Mouse (Mus musculus) lung, adult 18-20 months (tissue): ENCODE data around the gene Epha1.

ENCODE experiments used
- DNase-seq, 2 experiments: peaks; one replicate each; pipeline ENCODE4 v3.0.0; 2022; ENCODE audit warnings: mixed read lengths in 2 of 2

Gene Epha1

DNA sequence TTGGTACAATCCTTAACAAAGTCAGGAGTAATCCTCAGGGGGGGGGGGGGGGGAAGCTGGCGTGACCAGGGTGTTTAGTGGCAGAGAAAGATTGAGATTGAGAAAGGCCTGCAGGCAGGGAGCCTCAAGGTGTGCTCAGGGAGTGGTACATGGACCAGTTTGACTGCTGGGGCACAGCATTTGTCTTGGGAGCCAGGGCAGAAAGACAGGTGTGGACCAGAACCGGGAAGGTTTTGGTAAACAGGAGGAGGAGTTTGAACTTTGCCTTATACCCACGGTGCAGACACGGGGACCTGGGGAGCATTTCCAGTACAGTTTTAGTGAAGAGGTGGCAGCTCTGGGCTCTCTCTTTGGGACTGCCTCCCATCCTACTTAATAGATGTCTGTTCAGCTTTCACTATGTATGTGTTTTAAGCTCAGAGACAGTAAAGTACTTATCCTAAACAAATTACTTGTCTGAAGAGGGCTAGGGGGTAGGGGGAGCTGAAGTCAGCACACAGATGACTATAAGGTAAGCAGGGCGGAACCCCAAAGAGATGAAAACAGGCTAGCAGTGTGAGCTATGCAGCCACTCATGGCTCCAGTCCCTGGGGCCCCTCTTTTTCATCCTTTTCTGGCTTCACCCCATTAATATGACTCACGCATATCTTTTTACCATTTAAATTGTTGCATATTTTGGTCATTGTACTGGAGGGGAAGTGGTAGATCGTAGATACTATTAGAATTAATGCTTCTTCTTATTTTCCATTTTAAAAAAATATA lies 782 bp upstream of the Epha1 start:
- no peak for DNase-seq

DNA sequence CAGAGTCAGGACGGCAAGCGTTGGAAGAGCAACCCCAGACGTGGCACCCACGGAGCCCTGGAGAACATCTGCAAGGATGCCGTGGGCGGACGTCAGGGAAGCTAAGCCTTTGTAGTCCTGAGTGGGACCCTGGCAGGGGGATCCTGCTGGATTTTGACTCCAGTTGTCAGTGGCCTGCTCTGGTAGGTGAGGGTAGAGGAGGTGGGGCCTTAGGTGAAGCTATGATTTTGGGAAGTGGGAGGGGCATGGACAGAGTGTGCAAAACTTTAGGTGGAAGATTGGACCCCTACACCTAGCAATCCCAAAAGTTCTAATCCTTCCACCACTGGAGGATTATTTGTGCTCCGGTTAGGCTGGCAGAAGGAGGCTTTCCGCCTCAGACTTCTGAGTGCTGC lies 650 bp downstream of the Epha1 start:
- no peak for DNase-seq

DNA sequence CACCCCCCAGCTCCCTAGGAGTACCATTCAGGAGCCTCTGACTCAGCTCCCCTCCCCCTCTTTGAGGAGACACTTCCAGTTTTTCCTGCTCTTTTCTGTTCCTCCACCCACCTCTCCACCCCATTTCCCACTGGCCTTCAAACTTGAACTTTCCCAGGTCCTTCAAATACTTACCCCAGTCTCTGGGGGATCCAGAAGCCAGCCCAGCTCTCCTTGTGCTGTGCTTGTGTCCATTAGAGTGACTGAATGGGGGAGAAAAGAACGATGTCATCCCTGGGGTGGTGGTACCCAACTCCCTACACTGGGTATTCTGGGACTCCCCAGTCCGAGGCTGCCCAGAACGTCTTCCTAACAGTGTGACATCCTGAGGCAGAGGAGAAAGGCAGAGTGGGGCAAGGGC lies 1.1 kb downstream of the Epha1 start:
- DNase-seq: no peak

DNA sequence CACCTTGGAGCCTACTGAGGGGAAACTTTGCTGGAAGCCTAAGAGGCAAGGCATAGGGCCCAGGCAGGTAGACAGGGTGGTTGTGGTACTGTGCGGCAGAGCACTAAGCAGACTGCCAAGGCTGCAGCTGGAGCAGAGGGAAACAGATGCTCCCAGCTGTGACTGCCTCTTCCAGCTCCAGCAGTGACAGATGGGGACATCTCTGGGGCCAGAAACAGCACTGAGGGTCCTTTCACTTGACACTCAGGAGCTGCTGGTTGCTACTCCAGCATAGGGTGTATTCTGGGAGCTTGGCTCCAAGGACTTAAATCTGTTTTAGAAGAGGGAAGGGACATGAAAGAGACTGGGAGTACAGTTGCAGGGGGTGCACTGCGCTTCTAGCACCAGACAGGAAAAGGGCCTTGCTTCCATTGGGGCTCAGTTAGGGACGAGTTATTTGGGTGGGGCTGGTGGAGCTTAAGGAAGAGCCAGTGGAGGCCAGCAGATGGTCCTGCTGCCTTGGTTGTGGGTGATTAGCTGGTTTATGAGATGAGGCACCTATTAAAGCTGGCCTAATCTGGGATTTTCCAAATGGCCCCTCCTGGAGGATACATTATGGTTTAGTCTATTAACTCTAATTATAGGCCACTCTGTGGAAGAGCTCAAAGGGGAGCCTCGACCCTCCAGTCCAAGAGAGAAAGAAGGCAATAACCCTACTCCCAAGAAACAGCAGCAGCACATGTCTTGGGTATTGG lies 2.3 kb downstream of the Epha1 start:
- no peak for DNase-seq

DNA sequence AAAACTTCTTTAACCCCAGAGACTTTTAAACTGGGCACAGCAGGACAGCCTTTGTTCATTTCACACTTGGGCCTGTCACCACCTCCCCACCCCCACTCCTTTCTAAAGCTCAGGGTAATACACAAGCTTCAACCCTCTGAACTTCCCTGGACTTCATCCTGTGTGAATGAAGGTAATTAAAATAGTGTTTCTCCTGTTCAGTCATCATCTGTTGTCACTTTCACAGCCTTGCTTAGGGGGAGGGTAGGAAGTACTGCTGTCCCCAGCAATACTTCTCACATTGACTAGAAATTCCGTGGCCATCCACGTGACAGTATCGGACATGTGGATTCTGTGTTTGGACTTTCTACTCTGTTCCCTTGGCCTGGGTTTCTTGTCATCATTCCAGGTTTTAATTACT lies 3.2 kb downstream of the Epha1 start:
- no peak for DNase-seq

DNA sequence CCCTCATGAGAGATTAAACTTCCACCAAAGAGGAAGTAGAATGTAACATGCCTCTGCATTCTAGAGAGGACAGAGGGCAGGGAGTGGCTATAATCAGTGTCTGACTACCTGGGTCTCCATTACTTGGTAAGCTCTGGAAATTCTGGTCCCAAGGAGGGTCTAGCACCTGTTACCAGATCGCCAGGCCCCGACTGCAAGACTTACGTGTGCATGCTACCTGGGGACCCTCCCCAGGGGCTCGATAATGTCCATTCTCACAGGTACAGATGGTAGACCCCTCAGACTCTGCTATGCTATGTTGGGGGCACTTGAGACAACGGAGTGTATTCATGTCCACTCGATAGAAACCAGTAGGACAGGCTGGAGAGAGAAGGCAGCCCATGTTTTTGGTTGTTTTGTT lies 7.9 kb downstream of the Epha1 start:
- DNase-seq: no peak

DNA sequence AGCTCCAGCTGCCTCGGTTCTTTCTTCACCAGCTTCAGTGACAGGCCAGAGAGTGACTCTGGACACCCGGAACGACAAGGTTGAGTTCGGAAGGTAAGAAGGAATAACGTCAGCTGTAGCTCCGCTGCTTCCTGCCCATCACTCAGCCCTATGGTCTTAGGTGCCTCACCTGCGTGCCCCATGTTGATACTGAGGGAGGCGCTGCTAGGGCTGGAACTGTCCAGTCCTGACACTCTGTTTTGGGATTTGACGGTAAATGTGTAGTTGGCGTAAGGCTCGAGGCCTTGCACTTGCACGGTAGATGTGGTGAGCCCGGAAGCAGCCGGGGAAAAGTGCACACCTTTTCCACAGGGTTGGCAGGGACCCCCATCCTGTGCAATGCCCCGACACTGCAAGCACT lies 8.5 kb downstream of the Epha1 start:
- DNase-seq: no peak

DNA sequence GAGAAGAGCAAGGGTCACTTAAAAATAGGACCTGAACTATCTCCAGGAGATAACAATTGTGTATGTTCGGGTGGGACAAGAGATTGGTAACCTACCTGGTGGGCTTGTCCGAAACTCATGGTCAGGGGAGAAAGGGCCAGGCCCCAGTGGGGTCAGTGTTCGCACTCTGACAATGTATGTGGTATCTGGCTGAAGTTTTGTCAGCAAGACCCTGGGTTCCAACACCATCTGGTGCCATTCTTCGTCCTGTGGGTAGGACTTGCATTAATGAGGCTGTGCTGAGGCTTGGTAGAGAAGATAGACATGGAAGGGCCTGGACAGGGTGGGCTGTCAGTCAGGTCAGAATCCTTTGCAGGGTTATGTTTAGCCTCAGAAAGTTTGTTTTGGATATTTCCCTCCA lies 9.0 kb downstream of the Epha1 start:
- no peak for DNase-seq

DNA sequence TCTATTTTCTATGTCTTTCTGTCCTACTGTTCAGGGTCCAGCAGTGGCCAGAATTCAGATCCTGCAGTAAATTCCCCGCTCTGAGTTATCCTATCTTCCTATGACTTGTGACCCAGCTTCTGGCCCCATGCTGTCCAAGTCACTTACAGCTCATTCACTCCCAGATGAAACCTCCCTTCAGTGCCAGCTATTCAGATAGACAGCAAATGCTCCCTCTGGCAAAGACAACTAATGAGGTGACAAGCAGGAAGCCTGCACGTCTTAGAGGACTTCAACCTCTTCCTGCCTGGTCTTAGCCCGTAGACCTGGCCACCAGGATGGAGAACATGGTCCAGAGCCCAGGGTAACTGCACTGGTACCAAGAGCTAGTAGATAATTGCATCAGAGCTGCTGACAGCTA lies 10.1 kb downstream of the Epha1 start:
- DNase-seq: no peak

DNA sequence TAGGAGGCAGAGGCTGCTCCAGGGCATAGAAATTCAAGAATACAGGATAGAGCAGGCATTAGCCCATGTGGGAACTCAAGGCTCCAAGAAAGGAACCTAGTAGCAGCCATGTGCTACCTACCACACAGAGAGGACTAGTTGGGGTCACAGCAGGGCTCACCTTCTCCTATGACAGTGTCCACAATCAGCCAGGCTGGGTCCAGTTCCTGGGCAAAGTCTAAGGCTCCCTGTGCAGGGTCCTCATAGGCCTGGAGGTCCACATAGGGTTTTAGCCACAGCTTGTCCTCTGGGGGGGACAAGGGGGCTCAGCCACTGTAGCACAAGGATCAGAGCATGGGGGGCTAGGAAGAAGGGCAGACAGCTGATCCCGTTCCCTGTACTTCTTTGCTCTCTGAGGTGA lies 10.6 kb downstream of the Epha1 start:
- no peak for DNase-seq

DNA sequence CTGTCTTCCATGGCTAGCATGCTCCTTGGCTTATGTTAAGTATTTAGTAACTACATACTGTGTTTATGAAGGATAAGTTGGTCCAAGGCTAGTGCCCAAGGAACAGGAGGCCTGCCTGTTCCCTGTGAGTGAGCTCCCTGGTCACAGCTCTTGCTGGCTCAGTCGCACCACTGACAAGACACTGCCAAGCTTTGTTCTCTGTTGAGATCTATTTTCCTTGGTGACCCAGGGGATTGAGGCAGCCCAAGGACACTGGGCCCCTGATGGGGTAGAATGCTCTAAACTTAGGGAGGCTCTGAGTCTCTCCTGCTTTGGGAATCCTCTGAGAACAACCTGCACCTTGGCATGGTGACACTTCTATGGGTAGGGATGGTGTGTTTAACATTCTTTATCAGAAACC lies 11.0 kb downstream of the Epha1 start:
- no peak for DNase-seq

DNA sequence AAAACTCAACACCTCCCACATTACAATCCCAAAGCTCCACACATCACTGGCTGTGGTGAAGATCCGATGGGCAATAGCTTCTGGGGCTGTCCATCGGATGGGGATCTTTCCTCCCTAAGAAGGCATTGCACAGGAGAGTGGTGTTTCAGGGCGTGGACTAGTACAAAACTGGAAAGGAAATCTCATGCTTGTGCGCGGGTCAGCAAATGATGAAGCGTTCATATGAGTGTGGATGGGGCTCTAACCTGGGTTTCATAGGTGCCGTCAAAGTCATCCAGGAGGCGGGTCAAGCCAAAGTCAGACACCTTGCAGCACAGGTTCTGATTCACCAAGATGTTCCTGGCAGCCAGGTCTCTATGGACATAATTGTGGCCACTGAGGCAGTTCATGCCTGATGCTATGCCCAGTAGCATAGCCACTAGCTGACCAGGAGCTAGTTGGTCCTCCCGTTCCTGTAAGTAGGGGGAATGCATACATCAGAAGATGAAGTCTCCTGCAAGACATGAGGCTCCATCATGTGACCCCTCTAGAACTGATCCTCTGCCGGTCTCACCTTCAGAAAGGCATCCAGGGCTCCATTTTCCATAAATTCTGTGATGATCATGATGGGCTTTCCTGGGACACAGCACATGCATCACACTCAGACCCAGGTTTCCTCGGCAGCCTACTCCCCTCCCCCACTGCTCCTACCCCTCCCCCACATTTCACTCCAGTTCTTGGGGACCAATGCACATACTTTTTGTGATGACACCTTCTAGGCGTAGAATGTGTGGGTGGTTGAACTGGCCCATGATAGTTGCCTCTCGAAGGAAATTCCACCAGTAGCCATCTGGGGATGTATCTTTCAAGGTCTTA lies 11.8 kb downstream of the Epha1 start:
- DNase-seq: no peak

DNA sequence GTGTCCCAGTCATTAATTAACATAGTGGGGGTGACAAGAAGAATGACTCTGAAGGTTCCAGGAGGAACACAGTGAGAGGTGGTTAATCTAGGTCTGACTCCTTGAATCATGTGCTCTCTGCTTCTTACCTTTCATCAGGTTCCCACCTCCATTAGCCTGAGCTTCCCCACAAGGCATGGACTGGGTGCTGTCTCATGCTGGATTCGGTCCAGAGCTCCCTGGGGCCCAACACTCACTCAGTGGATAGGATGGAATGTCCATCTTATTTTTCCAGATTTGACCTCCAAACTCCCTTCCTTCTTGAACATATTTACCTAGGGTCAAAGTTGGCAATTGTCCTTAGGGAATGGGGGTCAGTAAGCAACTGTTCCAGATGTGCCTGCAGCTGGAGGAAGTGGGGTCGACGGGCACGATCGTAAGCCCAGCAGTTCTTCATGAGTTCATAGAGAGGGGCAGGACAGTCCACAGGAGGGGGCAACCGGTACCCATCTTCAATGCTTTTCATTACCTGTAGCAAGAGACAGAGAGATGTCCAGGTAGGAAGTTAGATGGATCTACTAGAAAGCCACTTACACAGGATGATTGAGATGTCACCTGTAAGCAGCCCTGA lies 12.7 kb downstream of the Epha1 start:
- DNase-seq: no peak

DNA sequence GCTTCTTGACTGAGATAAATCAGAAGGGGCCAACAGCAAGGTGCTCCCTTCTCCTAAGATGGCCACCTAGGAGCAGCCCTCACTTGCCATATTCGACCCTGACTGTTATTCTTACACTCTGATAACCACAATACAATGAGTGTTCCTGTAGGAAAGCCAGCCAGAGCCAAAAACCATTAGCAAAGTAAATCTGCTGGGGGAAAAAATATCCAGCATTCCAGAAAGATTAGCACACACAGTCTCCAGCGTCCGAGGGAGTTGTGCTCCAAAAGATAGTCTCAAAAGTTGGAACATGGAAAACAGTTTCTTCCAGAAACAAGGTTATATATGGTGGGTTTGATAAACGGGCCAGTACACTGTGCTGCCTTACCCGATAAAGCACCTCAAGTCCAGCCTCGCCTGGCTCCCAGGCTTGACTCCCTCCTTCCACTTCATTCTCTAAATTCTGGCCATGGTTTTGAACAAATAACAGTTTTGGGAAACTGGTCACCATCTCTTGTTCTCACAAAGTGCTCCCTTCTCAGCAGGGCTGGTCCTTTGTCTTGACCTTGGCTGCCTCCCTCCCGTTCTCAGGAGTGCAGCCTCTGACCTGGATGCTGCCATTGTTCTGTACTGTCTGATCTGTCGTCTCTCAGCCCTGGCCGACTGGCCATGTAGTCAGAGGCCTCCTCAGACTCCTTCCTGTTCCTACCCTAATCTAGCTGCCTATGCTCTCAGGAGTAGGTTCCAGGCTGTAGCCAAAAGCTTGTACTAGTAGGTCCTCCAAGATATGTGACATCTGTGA lies 13.5 kb downstream of the Epha1 start:
- no peak for DNase-seq

DNA sequence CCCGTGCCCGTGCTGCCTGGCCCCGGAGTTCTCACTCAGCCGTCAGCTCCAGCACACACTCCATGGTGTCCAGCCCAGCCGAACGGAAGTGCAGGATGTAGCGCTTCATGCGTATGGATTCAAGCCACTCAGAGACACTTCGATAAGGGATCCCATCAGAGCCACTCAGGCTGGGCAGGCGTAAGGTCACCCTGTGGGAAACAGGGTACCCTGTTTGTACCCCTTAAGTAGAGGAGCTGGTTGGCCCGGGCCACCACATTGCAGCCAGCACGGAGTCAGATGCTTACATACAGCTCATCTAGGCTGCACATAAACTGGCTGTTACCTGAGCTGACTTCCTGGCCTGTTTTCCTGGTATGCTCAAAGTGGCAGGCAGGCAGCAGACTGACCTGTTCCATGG lies 14.2 kb downstream of the Epha1 start:
- no peak for DNase-seq

DNA sequence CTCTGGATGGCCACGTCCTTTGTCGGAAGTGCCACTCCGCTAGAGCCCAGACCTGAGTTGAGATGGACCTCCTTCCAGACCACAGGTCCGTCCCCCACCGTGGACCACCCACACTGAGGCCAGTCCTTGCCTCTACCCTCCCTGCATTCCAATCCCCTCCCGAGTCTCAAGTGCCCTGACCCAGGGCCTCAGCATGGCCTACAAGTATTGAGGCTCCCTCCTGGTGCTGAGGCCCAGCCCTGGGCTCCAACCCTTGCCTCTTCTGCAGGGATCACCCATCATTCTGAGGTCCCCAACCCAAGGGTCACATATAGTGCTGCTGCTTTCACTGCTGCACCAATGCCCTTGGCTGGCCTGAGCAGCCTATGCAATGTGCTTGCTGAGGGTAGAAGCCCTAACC lies 15.2 kb downstream of the Epha1 start:
- DNase-seq: no peak

DNA sequence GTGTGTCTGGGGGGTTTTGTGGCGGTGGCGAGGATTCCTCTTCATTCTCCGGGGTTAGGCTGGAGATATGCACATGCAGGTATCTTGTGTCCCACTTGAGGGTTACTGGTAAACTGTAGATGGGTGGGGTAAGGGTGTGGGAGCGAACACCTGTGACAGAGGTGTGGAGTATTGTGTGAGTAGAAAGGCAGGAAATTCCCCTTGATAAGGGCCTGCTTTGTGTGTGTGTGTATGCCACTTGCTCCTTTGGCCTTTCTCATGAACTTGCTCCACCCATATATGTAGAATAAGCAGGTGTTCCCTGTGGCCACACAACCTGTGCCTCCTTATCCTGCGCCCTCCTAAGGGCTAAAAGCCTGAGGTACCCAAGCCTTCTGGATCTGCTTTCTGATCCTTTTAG lies 16.2 kb downstream of the Epha1 start:
- no peak for DNase-seq

DNA sequence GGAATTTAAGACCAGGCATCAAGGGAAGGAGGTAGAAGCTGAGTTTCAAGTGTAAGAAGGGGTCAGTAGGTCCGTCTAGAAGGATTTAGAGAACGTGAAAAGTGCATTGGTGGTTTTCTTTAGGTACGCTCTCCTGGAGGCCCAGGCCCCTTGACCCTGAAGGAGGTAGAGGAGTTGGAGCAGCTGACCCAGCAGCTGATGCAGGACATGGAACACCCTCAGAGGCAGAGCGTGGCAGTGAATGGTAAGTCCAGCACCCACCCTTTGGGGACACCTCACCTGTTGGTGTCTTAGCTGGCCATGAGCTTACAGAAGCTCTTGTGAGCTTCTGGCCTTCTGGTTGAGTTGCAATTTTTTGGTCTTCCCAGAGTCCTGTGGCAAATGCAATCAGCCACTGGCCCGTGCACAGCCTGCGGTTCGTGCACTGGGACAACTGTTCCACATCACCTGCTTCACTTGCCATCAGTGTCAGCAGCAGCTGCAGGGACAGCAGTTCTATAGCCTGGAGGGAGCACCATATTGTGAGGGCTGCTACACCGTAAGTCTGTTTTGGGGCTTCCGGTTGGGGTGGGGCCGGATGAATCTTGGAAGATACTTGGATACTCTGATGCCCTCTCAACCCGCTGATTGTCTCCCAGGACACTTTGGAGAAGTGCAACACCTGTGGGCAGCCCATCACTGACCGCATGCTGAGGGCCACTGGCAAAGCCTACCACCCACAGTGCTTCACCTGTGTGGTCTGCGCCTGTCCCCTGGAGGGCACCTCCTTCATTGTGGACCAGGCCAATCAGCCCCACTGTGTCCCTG lies 17.1 kb downstream of the Epha1 start:
- DNase-seq: no peak

DNA sequence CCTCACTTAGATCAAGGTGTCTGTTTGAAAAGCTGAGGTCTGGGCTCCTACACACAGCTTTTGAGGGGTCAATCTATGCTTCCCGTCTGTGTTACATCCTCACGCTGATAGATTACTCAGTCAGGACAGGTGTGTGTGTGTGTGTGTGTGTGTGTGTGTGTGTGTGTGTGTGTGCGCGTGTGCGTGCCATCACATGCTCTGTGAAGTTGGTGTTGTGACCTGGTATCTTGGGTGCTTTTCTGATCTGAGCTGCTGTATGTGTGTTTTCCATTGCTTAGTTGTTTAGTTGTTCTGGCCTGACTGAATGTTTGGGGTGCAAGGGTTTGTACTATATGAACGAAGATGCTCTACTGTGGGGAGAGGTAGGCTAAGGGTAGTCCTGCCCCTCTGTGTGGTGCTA lies 17.7 kb downstream of the Epha1 start:
- DNase-seq: no peak

DNA sequence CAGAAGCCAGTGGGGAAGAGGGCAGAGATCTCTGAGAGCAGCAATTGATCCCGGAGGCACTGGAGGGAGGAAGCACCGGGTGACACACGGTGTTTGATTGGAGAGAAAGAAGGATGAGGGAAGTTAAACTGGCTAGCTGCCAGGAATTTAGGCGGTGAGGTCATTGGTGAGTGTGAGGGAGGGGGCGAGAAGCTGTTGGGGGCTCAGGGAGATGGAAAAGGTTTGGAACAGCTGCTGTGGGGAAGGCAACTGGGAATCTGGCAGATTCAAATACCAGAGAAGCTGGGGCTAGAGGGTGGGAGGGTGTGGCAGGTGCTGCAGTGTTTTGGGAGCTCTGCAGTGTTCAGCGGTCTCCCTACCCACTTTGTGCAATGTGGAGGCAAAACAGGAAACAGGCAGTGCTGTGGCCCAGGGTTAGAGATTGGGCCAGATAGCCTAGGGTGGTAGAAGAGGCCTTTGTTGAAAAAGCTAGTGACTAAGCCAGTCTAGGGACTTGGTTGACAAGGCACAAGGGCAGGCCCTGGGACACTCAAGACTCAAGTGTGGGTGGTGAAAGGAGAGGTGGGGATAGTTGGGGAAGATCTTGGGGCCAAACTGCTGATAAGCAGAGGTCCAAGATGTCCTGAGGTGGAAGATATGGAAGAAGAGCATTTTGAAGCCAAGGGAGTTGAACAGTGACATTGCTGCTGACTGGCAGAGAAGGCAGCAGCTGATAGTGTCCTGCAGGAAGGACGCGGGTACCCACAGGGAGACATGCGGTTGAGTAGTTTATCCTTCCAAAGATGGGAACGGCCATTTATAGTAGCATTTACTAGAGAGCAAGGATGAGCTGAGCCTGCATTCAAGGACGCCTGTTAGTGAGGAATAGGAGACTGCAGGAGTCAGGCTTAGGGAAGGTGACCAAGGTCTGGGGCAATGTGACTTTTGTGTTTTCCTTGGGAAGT lies 18.7 kb downstream of the Epha1 start:
- DNase-seq: no peak
